Mouse (Mus musculus): ENCODE data around the gene Kif11. TPM values are rescaled to one million over a fixed set of nuclear protein-coding genes. Genes with fewer than 3 reads are reported as not detected.

Kif11 gene
- 73.5 and 79.9 TPM in 2 replicates for polyA plus RNA-seq (2014; fragmentation: Nextera tagmentation; extraction: Ambion mirVana)

DNA sequence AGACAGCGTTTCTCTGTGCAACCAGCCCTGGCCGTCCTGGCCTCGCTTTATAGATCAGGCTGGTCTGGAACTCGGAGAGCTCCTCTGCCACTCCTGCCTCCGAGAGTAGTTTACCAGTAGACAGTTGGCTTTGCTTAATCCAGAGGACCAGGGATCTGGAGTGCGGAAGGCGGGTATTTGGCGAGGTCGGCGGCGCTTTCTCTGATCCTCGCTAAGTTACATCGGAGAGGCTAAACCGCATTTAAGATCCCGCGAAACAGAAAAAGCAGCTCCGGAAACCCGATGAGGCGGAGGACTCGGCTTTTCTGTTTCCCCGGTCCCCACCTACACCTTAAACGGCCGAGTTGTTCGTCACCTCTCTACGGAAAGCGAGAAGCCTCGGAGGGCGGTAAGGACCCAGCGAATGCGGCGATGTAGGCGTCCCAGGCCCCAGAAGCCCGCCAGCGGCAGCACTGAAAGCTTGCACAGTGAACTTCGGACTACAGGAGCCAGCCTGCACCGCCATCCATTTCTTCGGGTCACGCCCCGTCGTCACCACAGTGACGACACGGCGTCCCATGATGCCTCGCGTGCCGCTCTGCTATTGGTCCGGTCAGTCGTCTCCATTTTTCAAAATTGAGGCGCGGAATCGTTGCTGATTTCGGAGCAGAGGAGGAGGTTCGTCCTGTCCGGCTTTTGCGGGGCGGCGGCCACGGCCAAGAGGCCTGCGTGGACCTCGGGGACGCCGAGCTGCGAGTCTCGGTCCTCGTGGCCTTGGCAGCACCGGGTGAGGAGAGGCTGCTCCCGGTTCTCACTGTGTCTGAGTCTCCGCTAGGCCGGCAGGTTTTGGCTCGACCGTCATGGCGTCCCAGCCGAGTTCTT, at the start of gene Kif11:
TSS of gene Kif11 (plus strand) at position 649 of the 861 bp plus-strand sequence.
- Histone ChIP-seq H3K27me3 (ENCODE audit: control insufficient read depth, insufficient read depth, low read length) (no peaks in the 10 kb centered on the region), H3K36me3 (ENCODE audit: control insufficient read depth, insufficient read depth, low read length) (no peaks in the 10 kb centered on the region), H3K9me3 (ENCODE audit: control insufficient read depth, low read length) (no peaks in the 10 kb centered on the region)

DNA sequence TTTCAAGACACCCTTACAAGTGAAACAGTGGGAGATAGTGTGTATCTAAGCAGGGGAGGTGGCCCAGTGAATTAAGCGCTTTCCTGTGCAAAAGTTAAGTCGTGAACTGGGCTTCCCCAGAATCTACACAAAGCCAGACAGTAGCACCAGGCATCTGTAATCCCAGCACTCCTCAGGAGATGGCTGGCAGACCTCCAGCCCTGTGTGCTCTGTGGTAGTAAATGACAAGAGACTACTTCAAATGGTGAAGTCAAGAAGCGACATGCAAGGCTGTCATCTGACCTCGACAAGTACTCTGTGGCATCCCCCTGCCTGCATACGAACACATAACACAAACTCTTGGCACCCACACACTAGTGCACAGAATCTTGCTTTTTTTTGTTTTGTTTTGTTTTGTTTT, 49.0 kb upstream of the Kif11 start:
- H3K27ac ChIP-seq (ENCODE audit: low read depth, low read length), result no peak overlapping the region
- ATAC-seq (ENCODE audit: low FRiP score), result no peak
- H3K36me3 ChIP-seq (ENCODE audit: control insufficient read depth, insufficient read depth, low read length), result no peaks in the 10 kb centered on the region
- H3K9me3 ChIP-seq (ENCODE audit: control insufficient read depth, low read length), result no peaks in the 10 kb centered on the region
- H3K4me1 ChIP-seq (replicated peaks; ENCODE audit: control insufficient read depth, insufficient read depth, low read length), result no peaks in the 10 kb centered on the region
- no peak overlapping the region for H3K4me3 ChIP-seq (ENCODE audit: low read depth, low read length)
- no peak overlapping the region for H3K4me2 ChIP-seq (replicated peaks; ENCODE audit: low read depth, low read length)
- DNase-seq (ENCODE audit: low spot score), result no peak
- no peaks in the 10 kb centered on the region for H3K27me3 ChIP-seq (ENCODE audit: control insufficient read depth, insufficient read depth, low read length)
- H3K9ac ChIP-seq (ENCODE audit: low read depth, low read length), result no peak overlapping the region
- 89% methylated on average over 5 of the region's 5 CpGs for WGBS

More for the DNA sequence above, at the start of gene Kif11:
- DNase-seq (ENCODE audit: low spot score) (peak; percentile 98), ATAC-seq (ENCODE audit: low FRiP score) (peak; percentile 100)
- Histone ChIP-seq H3K27ac (ENCODE audit: low read depth, low read length) (peak within 1 kb of the TSS; percentile 91), H3K9ac (ENCODE audit: low read depth, low read length) (peak within 1 kb of the TSS; percentile 82), H3K4me2 (replicated peaks; ENCODE audit: low read depth, low read length) (peak within 1 kb of the TSS; percentile 53), H3K4me1 (replicated peaks; ENCODE audit: control insufficient read depth, insufficient read depth, low read length) (no peaks in the 10 kb centered on the region), H3K4me3 (ENCODE audit: low read depth, low read length) (peak within 1 kb of the TSS; percentile 92)
- under 1% methylated on average over 73 of the region's 73 CpGs for WGBS

DNA sequence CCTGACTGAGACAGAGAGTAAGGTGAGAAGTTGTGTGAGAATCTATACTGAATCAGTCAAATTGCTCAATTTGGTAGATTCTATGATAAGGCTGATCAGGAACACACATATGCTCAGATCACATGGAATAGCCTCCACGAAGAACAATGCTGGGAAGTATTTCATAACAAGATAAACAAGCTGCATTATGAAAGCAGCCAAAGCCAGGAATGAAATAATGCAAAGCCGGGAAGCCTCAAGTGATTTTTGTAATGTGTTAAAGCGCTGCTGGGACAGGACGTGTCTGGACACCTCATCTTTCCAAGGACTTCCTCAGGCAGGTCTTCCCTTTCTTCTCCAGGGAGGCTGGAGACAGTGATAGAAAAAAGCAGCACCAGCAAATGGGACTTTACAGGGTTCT, 43.5 kb upstream of the Kif11 start:
- Histone ChIP-seq H3K9me3 (ENCODE audit: control insufficient read depth, low read length) (no peaks in the 10 kb centered on the region), H3K4me2 (replicated peaks; ENCODE audit: low read depth, low read length) (no peak overlapping the region), H3K27ac (ENCODE audit: low read depth, low read length) (no peak overlapping the region), H3K4me1 (replicated peaks; ENCODE audit: control insufficient read depth, insufficient read depth, low read length) (no peaks in the 10 kb centered on the region), H3K9ac (ENCODE audit: low read depth, low read length) (no peak overlapping the region), H3K27me3 (ENCODE audit: control insufficient read depth, insufficient read depth, low read length) (no peaks in the 10 kb centered on the region), H3K4me3 (ENCODE audit: low read depth, low read length) (no peak overlapping the region), H3K36me3 (ENCODE audit: control insufficient read depth, insufficient read depth, low read length) (no peaks in the 10 kb centered on the region)
- WGBS, result 90% methylated on average over 4 of the region's 4 CpGs
- ATAC-seq (ENCODE audit: low FRiP score), result no peak
- no peak for DNase-seq (ENCODE audit: low spot score)

DNA sequence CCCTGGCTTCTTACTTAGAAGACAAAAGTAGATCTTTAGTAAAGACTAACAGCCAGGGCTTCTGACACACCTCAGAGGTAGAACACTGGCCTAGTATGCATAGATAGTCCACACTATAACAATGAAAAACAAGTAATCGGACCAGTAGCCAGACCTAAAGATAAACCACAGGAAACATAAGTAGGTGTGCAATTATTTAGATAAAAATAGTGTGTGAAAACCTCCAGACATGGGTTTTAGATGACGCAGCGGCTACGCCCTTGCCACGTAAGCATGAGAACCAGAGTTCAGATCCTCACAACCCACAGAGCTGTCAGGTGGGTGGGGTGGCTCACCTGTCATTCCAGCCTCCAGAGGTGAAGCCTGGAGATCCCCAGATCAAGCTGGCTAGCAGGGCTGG, 42.8 kb upstream of the Kif11 start:
- no peak for DNase-seq (ENCODE audit: low spot score)
- Histone ChIP-seq H3K4me1 (replicated peaks; ENCODE audit: control insufficient read depth, insufficient read depth, low read length) (no peaks in the 10 kb centered on the region), H3K36me3 (ENCODE audit: control insufficient read depth, insufficient read depth, low read length) (no peaks in the 10 kb centered on the region), H3K9ac (ENCODE audit: low read depth, low read length) (no peak overlapping the region), H3K27ac (ENCODE audit: low read depth, low read length) (no peak overlapping the region), H3K27me3 (ENCODE audit: control insufficient read depth, insufficient read depth, low read length) (no peaks in the 10 kb centered on the region), H3K4me3 (ENCODE audit: low read depth, low read length) (no peak overlapping the region), H3K9me3 (ENCODE audit: control insufficient read depth, low read length) (no peaks in the 10 kb centered on the region), H3K4me2 (replicated peaks; ENCODE audit: low read depth, low read length) (no peak overlapping the region)
- WGBS, result 96% methylated on average over 5 of the region's 5 CpGs
- no peak for ATAC-seq (ENCODE audit: low FRiP score)

DNA sequence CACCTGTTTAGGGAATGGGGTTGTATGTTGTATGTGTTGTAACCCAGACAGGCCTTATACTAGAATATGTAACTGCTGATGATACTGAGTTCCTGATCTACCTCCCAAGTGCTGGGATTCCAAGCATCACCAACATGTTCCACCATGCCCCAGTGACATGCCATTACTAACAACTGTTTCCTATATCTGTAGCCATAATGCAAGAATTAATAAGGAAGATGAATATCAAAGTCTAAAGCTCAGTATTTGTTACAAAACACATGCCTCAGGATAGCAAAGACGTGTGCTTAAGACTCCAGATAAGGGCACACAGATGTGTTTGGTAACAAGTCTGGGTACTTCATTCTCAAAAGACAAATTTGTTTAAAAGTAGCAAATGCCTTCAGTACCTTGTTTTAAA, 40.8 kb upstream of the Kif11 start:
- Histone ChIP-seq H3K4me1 (replicated peaks; ENCODE audit: control insufficient read depth, insufficient read depth, low read length) (no peaks in the 10 kb centered on the region), H3K9ac (ENCODE audit: low read depth, low read length) (no peak overlapping the region), H3K36me3 (ENCODE audit: control insufficient read depth, insufficient read depth, low read length) (no peaks in the 10 kb centered on the region), H3K4me3 (ENCODE audit: low read depth, low read length) (no peak overlapping the region), H3K9me3 (ENCODE audit: control insufficient read depth, low read length) (no peaks in the 10 kb centered on the region), H3K27me3 (ENCODE audit: control insufficient read depth, insufficient read depth, low read length) (no peaks in the 10 kb centered on the region), H3K4me2 (replicated peaks; ENCODE audit: low read depth, low read length) (no peak overlapping the region), H3K27ac (ENCODE audit: low read depth, low read length) (no peak overlapping the region)
- ATAC-seq (ENCODE audit: low FRiP score) (no peak), DNase-seq (ENCODE audit: low spot score) (no peak)
- WGBS, result 89% methylated on average over 1 of the region's 1 CpGs

DNA sequence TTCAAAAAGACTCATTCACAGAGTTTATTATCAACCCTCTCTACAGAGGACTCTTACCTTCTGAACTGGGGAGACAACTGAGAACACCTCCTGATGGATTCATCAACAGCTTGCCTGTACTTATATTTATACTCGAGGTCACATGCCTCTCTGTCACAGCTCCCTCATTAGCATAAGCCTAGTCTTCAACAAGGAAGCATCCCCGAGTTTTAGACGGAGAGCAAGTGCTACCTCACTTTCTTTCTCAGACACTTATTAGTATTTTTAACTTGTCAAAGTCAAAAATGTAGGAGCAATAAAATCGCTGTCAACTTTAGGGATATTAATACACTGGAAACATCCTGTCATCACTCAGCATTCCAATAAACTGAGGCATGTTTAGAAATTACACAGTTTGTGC, 38.5 kb upstream of the Kif11 start, which contains the start of gene Ide:
TSS of gene Ide (minus strand) at position 101 of the 400 bp plus-strand sequence.
- no peak within 1 kb of the TSS for H3K9ac ChIP-seq (ENCODE audit: low read depth, low read length)
- no peaks in the 10 kb centered on the region for H3K36me3 ChIP-seq (ENCODE audit: control insufficient read depth, insufficient read depth, low read length)
- no peaks in the 10 kb centered on the region for H3K9me3 ChIP-seq (ENCODE audit: control insufficient read depth, low read length)
- no peak within 1 kb of the TSS for H3K4me3 ChIP-seq (ENCODE audit: low read depth, low read length)
- no peak within 1 kb of the TSS for H3K27ac ChIP-seq (ENCODE audit: low read depth, low read length)
- H3K4me2 ChIP-seq (replicated peaks; ENCODE audit: low read depth, low read length), result no peak within 1 kb of the TSS
- ATAC-seq (ENCODE audit: low FRiP score), result no peak
- WGBS, result 79% methylated on average over 4 of the region's 4 CpGs
- DNase-seq (ENCODE audit: low spot score), result no peak
- no peaks in the 10 kb centered on the region for H3K27me3 ChIP-seq (ENCODE audit: control insufficient read depth, insufficient read depth, low read length)
- no peaks in the 10 kb centered on the region for H3K4me1 ChIP-seq (replicated peaks; ENCODE audit: control insufficient read depth, insufficient read depth, low read length)

DNA sequence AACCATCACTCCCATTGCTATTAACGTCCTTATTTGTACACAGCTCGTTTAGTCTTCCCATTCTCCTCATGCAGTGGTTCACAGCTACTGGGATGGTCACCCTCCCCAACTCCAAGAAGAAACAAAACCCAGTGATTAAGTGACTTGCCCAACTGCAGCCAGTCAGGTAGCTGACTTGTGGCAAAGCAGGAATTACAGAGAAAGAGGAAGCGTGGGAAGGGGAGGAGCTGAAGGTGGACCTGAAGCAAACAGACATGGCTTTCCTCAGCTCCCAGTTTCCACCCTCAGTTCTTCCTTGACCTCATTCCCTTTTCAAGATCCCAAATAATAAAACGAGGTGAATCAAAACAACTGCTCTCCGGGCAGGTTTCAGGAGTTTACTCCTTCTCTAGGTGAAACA, 35.7 kb upstream of the Kif11 start:
- Histone ChIP-seq H3K9me3 (ENCODE audit: control insufficient read depth, low read length) (no peaks in the 10 kb centered on the region), H3K27ac (ENCODE audit: low read depth, low read length) (no peak overlapping the region), H3K36me3 (ENCODE audit: control insufficient read depth, insufficient read depth, low read length) (no peaks in the 10 kb centered on the region), H3K4me1 (replicated peaks; ENCODE audit: control insufficient read depth, insufficient read depth, low read length) (no peaks in the 10 kb centered on the region), H3K4me3 (ENCODE audit: low read depth, low read length) (no peak overlapping the region), H3K27me3 (ENCODE audit: control insufficient read depth, insufficient read depth, low read length) (no peaks in the 10 kb centered on the region), H3K9ac (ENCODE audit: low read depth, low read length) (no peak overlapping the region), H3K4me2 (replicated peaks; ENCODE audit: low read depth, low read length) (no peak overlapping the region)
- ATAC-seq (ENCODE audit: low FRiP score) (no peak), DNase-seq (ENCODE audit: low spot score) (no peak)
- 83% methylated on average over 5 of the region's 5 CpGs for WGBS

DNA sequence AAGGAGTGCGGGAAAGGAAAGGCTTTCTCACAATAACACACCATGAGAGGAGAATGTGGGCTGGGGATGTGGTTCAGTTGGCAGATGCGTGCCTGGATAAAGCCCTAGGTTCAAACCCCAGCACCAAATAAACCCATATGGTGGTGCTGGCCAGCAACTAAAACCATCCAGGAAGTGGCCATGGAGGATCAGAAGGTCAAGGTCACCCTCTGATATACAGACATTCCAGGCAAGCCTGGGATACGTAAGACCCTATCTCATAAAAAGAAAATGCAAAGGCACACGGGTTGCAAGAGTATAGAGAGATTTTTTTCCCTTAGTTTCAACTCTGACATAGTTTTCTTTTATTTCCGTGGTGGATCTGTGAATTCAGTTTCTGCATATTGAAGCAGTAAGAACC, 35.3 kb upstream of the Kif11 start:
- no peak for ATAC-seq (ENCODE audit: low FRiP score)

DNA sequence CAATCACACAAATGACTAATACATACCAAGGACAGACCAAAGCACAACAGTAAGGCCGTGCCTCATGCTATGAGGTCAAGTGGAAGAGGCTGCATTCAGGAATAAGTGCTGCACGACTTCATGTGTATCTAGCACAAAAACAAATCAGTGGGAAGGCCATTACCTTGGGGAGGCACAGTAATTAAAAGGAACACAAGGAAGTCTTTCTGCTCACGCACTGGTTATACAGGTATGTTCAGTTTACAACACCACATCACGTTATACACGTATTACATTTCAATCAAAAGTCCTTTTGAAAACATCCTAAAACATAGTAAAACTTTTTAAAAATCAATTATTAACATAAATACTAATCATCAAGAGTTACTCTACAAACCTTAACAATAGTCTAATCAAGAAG, 32.3 kb upstream of the Kif11 start:
- H3K4me1 ChIP-seq (replicated peaks; ENCODE audit: control insufficient read depth, insufficient read depth, low read length), result no peaks in the 10 kb centered on the region
- ATAC-seq (ENCODE audit: low FRiP score) (no peak), DNase-seq (ENCODE audit: low spot score) (no peak)
- WGBS, result 84% methylated on average over 5 of the region's 5 CpGs
- H3K36me3 ChIP-seq (ENCODE audit: control insufficient read depth, insufficient read depth, low read length), result no peaks in the 10 kb centered on the region
- H3K9me3 ChIP-seq (ENCODE audit: control insufficient read depth, low read length), result no peaks in the 10 kb centered on the region
- no peak overlapping the region for H3K4me2 ChIP-seq (replicated peaks; ENCODE audit: low read depth, low read length)
- no peak overlapping the region for H3K9ac ChIP-seq (ENCODE audit: low read depth, low read length)
- no peak overlapping the region for H3K4me3 ChIP-seq (ENCODE audit: low read depth, low read length)
- no peak overlapping the region for H3K27ac ChIP-seq (ENCODE audit: low read depth, low read length)
- H3K27me3 ChIP-seq (ENCODE audit: control insufficient read depth, insufficient read depth, low read length), result no peaks in the 10 kb centered on the region

More for the DNA sequence above, 35.3 kb upstream of the Kif11 start:
- Histone ChIP-seq H3K36me3 (ENCODE audit: control insufficient read depth, insufficient read depth, low read length) (no peaks in the 10 kb centered on the region), H3K27ac (ENCODE audit: low read depth, low read length) (no peak overlapping the region), H3K4me1 (replicated peaks; ENCODE audit: control insufficient read depth, insufficient read depth, low read length) (no peaks in the 10 kb centered on the region), H3K9me3 (ENCODE audit: control insufficient read depth, low read length) (no peaks in the 10 kb centered on the region), H3K27me3 (ENCODE audit: control insufficient read depth, insufficient read depth, low read length) (no peaks in the 10 kb centered on the region), H3K4me2 (replicated peaks; ENCODE audit: low read depth, low read length) (no peak overlapping the region), H3K4me3 (ENCODE audit: low read depth, low read length) (no peak overlapping the region), H3K9ac (ENCODE audit: low read depth, low read length) (no peak overlapping the region)
- 89% methylated on average over 5 of the region's 5 CpGs for WGBS
- DNase-seq (ENCODE audit: low spot score), result no peak
